In the genomic region with DNA sequence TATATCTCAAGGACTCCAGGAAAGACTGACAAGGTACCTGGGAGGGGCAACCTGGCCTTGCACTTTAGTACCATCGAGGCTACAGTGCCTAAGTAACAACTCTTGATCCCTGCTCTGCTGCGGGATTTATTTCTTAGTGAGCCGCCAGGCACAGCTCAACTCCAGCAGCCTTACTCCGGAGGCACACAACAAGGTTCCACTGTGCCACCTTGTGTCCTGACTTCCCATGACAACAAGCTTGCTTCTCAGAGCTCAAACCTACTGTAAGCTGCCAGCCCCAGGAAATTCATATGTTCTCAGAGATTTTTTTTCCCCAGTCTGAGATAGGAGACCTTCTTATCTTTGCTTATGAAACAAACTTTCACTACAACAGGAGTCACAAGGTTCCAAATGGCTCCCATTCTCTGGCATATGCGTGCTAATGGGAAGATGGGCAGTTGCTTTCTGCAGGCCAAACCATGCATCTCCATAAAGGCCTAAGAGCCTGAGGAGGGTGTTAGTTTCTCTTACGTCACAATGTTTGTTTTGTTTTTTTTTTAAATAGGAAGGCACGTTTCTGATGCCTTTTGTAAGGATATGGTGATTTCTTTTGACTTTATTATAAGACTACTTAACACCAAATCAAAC, we compare ENCODE assay signal across 9 mouse cellular contexts.
DNase-seq lines count a peak whose midpoint lies in the region; ATAC-seq lines count a peak whose summit lies in the region.
"Had no signal": no experiment of that assay in that cellular context is flagged by ENCODE, and none has a peak within 500 bp of the region (broad histone marks: within the 10 kb centered on the region; RNA-seq: fewer than 3 reads in every experiment).

No protein-coding gene starts in this region.

- no peak overlapping the region for H3K27ac ChIP-seq in heart, embryonic 10.5 days
- peak overlapping the region; percentile 93; the same call in 1 of the 2 replicates for H3K27ac ChIP-seq in brown adipose tissue, adult 24 weeks (replicated peaks; ENCODE audit: low read depth, low read length)
- H3K27ac ChIP-seq in midbrain, embryonic 14.5 days (replicated peaks; ENCODE audit: low read depth, low read length): no peak overlapping the region

- H3K4me2 ChIP-seq in midbrain, embryonic 14.5 days (ENCODE audit: low read length): no peak overlapping the region

- ATAC-seq in midbrain, embryonic 14.5 days (ENCODE audit: low FRiP score, low TSS enrichment): no peak

- H3K9ac ChIP-seq in midbrain, embryonic 14.5 days (replicated peaks; ENCODE audit: low read length): no peak overlapping the region

- DNase-seq in heart, embryonic 10.5 days (ENCODE audit: low spot score): peak; percentile 81
- DNase-seq in heart, adult 9 months (ENCODE audit: low spot score in 2 of 2): no peak
- DNase-seq in lung, postnatal 10 days: peak; percentile 24
- no peak for DNase-seq in lung, postnatal 36 days
- peak; percentile 77 for DNase-seq in midbrain, embryonic 14.5 days
- DNase-seq in urinary bladder, postnatal 4 days (ENCODE audit: low spot score in 2 of 2): no peak
- DNase-seq in Muller cell, postnatal 12 days (ENCODE audit: inconsistent ontology term): no peak

- H3K4me1 ChIP-seq in heart, embryonic 10.5 days: peaks cover 26% of the 10 kb centered on the region
- peaks cover 20% of the 10 kb centered on the region for H3K4me1 ChIP-seq in brown adipose tissue, adult 24 weeks (ENCODE audit: control insufficient read depth, insufficient read depth, insufficient read length, low read length)
- no peaks in the 10 kb centered on the region for H3K4me1 ChIP-seq in midbrain, embryonic 14.5 days (ENCODE audit: control insufficient read depth, insufficient read depth, low read length)

- H3K9me3 ChIP-seq in heart, embryonic 10.5 days: no peaks in the 10 kb centered on the region
- H3K9me3 ChIP-seq in midbrain, embryonic 14.5 days (ENCODE audit: control insufficient read depth, low read length): no peaks in the 10 kb centered on the region

- H3K4me3 ChIP-seq in heart, embryonic 10.5 days: no peak overlapping the region
- H3K4me3 ChIP-seq in brown adipose tissue, adult 24 weeks (ENCODE audit: insufficient read depth, low read depth, low read length): no peak overlapping the region
- H3K4me3 ChIP-seq in midbrain, embryonic 14.5 days (replicated peaks; ENCODE audit: low read depth, low read length): no peak overlapping the region
- H3K4me3 ChIP-seq: erythroblast, embryonic 14.5 days had no signal

- no peaks in the 10 kb centered on the region for H3K36me3 ChIP-seq in heart, embryonic 10.5 days
- 0 out of 2 replicates have a peak, but pooled peaks cover 5% of the 10 kb centered on the region for H3K36me3 ChIP-seq in midbrain, embryonic 14.5 days (ENCODE audit: control insufficient read depth, insufficient read depth, low read length)

- 39% methylated on average over 7 of the region's 7 CpGs for WGBS in heart, embryonic 10.5 days
- 52% methylated on average over 7 of the region's 7 CpGs for WGBS in midbrain, embryonic 14.5 days

- no peaks in the 10 kb centered on the region for H3K27me3 ChIP-seq in heart, embryonic 10.5 days (ENCODE audit: insufficient read depth, poor library complexity, severe bottlenecking)
- H3K27me3 ChIP-seq in midbrain, embryonic 14.5 days (ENCODE audit: control insufficient read depth, insufficient read depth, low read length): no peaks in the 10 kb centered on the region

Comparison
In these comparisons a context has a peak if more than half of its experiments do, and no peak if none do; other contexts are left out.
1. DNase-seq: peak in heart, embryonic 10.5 days (single experiment), lung, postnatal 10 days (single experiment) and midbrain, embryonic 14.5 days (single experiment); none in heart, adult 9 months (0 of 2), lung, postnatal 36 days (single experiment), urinary bladder, postnatal 4 days (0 of 2) and Muller cell, postnatal 12 days (single experiment).